ENCODE assay signal across 16 mouse cellular contexts in genomic region chr4:44625108-44625424, GRCm38 (mm10).
"Had no signal": no experiment of that assay in that cellular context is flagged by ENCODE, and none has a peak within 500 bp of the region (broad histone marks: within the 10 kb centered on the region; RNA-seq: fewer than 3 reads in every experiment).

No protein-coding gene starts in this region.

- H3K9me3 ChIP-seq: neural tube, embryonic 13.5 days; neural tube, embryonic 15.5 days; stomach, embryonic 15.5 days had no signal

- H3K4me3 ChIP-seq: neural tube, embryonic 13.5 days; neural tube, embryonic 15.5 days; stomach, embryonic 15.5 days had no signal

- H3K27me3 ChIP-seq: neural tube, embryonic 13.5 days; stomach, embryonic 15.5 days had no signal

- H3K4me2 ChIP-seq: neural tube, embryonic 13.5 days; neural tube, embryonic 15.5 days; stomach, embryonic 15.5 days had no signal

- H3K27ac ChIP-seq: neural tube, embryonic 13.5 days; neural tube, embryonic 15.5 days; stomach, embryonic 15.5 days; stomach, postnatal 0 days had no signal

- H3K9ac ChIP-seq: neural tube, embryonic 13.5 days; neural tube, embryonic 15.5 days; stomach, embryonic 15.5 days had no signal

- H3K4me1 ChIP-seq: stomach, embryonic 15.5 days had no signal

- H3K36me3 ChIP-seq: neural tube, embryonic 13.5 days; neural tube, embryonic 15.5 days; stomach, embryonic 15.5 days had no signal

- DNase-seq: retina, postnatal 1 day; right cerebral cortex, adult 18-20 months; right cerebral cortex, postnatal 14 days; right cerebral cortex, postnatal 25 days; right cerebral cortex, postnatal 4 days; spleen, adult 18-20 months; thymus, adult 18-20 months; thymus, adult 2 months; thymus, postnatal 14 days; thymus, postnatal 25 days; thymus, postnatal 36 days; thymus, postnatal 4 days had no signal
